Mouse (Mus musculus) C2C12 (cell line): Measurements from ENCODE around the gene Caprin2.
"Not testable (repeated sequence)": the region's sequence is repeated elsewhere in the genome, so short reads cannot be mapped to it uniquely, and the experiment has no call there.

Experiments
- CTCF ChIP-seq: IDR thresholded peaks from one replicate; pipeline ENCODE4 v1.5.1; 2011; ENCODE audit not compliant: control insufficient read depth, insufficient read depth, insufficient read length
- MAX ChIP-seq: IDR thresholded peaks from one replicate; pipeline ENCODE4 v1.6.1; 2011; ENCODE audit warnings: mild to moderate bottlenecking, control low read depth
- MYOD1 ChIP-seq: IDR thresholded peaks from one replicate; pipeline ENCODE4 v1.6.1; 2011; ENCODE audit warnings: low read depth; ENCODE audit not compliant: control insufficient read depth, insufficient read length
- MYOG ChIP-seq: IDR thresholded peaks from one replicate; pipeline ENCODE4 v1.6.1; 2011; ENCODE audit not compliant: control insufficient read depth, insufficient read length; ENCODE audit errors: extremely low read depth
- USF1 ChIP-seq: IDR thresholded peaks from one replicate; pipeline ENCODE4 v1.6.1; 2011; ENCODE audit warnings: low read depth, mild to moderate bottlenecking, control low read depth, moderate library complexity

DNA sequence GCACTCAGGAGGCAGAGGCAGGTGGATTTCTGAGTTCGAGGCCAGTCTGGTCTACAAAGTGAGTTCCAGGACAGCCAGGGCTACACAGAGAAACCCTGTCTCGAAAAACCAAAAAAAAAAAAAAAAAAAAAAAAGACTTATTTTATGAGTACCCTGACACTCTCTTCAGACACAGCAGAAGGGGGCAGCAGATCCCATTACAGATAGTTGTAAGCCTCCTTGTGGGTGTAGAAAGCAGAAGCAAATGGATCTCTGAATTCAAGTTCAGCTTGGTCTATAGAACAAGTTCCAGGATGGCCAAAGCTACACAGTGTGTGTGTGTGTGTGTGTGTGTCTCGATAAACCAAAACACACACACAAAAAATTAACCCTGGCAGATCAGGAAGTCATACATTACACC, 44.3 kb upstream of the Caprin2 start:
- TF ChIP-seq MAX, CTCF, MYOD1, USF1, MYOG: not testable (repeated sequence)
